Mouse (Mus musculus): Measurements from ENCODE around the gene Szt2.

- TF ChIP-seq CTCF (IDR thresholded peaks at IDR 0.05; ENCODE audit: borderline replicate concordance, insufficient read depth, low read length) (no peak), POLR2A (IDR thresholded peaks at IDR 0.05; ENCODE audit: low read depth, low read length) (peak; percentile 71)
Observed at GRCm38 (mm10) chr4:118409142-118409900, at the start of gene Szt2, which contains the start of gene Med8.

All from embryonic fibroblast, embryonic 13.5 days (primary cell).